Mouse (Mus musculus) lung, adult 2 months (tissue): ENCODE measurements around the gene Kcnk16.

Experiments used
- CTCF ChIP-seq: fragments of 200-500 bp; IDR thresholded peaks from 2 replicates; pipeline ENCODE4 v1.5.1; 2011; ENCODE audit warnings: mild to moderate bottlenecking, low read length, control low read depth; ENCODE audit not compliant: insufficient read depth
- POLR2A ChIP-seq: fragments of 200-500 bp; IDR thresholded peaks from 2 replicates; pipeline ENCODE4 v1.6.1; 2011; ENCODE audit warnings: low read depth, mild to moderate bottlenecking, control low read depth, low read length, borderline replicate concordance; ENCODE audit errors: extremely low read depth

GRCm38 (mm10) chr14:20225525-20225924, 43.5 kb downstream of the Kcnk16 start:
- no peak for TF ChIP-seq CTCF
- TF ChIP-seq POLR2A = no peak
